In genomic region chr7:16294346-16294745, GRCm38 (mm10) we compare ENCODE assay signal across 8 mouse cellular contexts. TPM values are rescaled to one million over a fixed set of nuclear protein-coding genes. Genes with fewer than 3 reads are reported as not detected.
DNase-seq lines count a peak whose midpoint lies in the region; ATAC-seq lines count a peak whose summit lies in the region.

No protein-coding gene starts in this region.

- peak overlapping the region; percentile 55; the same call in 1 of the 2 replicates for H3K9ac ChIP-seq in heart, embryonic 11.5 days (ENCODE audit: low read depth, low read length)

- peaks cover 10% of the 10 kb centered on the region for H3K4me1 ChIP-seq in heart, embryonic 11.5 days (ENCODE audit: control insufficient read depth, insufficient read depth, low read length)

- H3K4me2 ChIP-seq in heart, embryonic 11.5 days = peak overlapping the region; percentile 93

- 25% methylated on average over 4 of the region's 4 CpGs for WGBS in heart, embryonic 11.5 days (ENCODE audit: insufficient replicate concordance)

- no peak for ATAC-seq in heart, embryonic 11.5 days (replicated peaks; ENCODE audit: insufficient number of reproducible peaks, low FRiP score, low TSS enrichment)
- peak; percentile 66 for ATAC-seq in megakaryocyte-erythroid progenitor cell, adult 5-6 weeks (replicated peaks; ENCODE audit: low FRiP score, low TSS enrichment, poor library complexity, severe bottlenecking)

- no peaks in the 10 kb centered on the region for H3K36me3 ChIP-seq in heart, embryonic 11.5 days (ENCODE audit: control insufficient read depth, insufficient read depth, low read length)

- DNase-seq in heart, adult 11 months = peak; percentile 88
- DNase-seq in heart, postnatal 36 days = no peak
- DNase-seq in cerebellum, adult 9-11 months = peak; percentile 62
- peak; percentile 36 to 65 for DNase-seq in kidney, postnatal 36 days
- DNase-seq in adrenal gland, adult 2 months = no peak
- DNase-seq in layer of hippocampus, adult 8-10 months (ENCODE audit: low spot score in 2 of 2) = no peak

- H3K27ac ChIP-seq in heart, embryonic 11.5 days (ENCODE audit: low read depth, low read length) = peak overlapping the region; percentile 93

- no peaks in the 10 kb centered on the region for H3K9me3 ChIP-seq in heart, embryonic 11.5 days (replicated peaks; ENCODE audit: control insufficient read depth, low read length)

- peak overlapping the region; percentile 43; the same call in 1 of the 2 replicates for H3K4me3 ChIP-seq in heart, embryonic 11.5 days (ENCODE audit: low read depth, low read length)

- H3K27me3 ChIP-seq in heart, embryonic 11.5 days (ENCODE audit: control insufficient read depth, insufficient read depth, low read length) = no peaks in the 10 kb centered on the region

- intact Hi-C loops in heart, postnatal 36 days (cut with DNase I) = loop anchor here (1.0 to 10.0 kb wide), 5 partner anchors 20 to 318 kb away; partner anchors contain the start of genes Arhgap35 and Tmem160

RNA-seq across cellular contexts. Expression of gene Ccdc9, which starts 7.8 kb away (rescaled TPM):
- total RNA-seq in heart, postnatal 36 days (2021) = 10 to 100 TPM; 34.6 to 36.9 TPM
- 11.3 and 16.4 TPM in 2 replicates for polyA plus RNA-seq in heart, embryonic 11.5 days (2014; fragmentation: Nextera tagmentation; extraction: Ambion mirVana)
- total RNA-seq in megakaryocyte-erythroid progenitor cell, adult 5-6 weeks (2014; fragmentation: Nextera tagmentation) = 57.1 and 65.7 TPM in 2 replicates
- 106 and 110 TPM in 2 replicates for total RNA-seq in megakaryocyte-erythroid progenitor cell, adult 5-6 weeks (2017)
- total RNA-seq in adrenal gland, adult 2 months (2021) = 10 to 100 TPM; 53.9 to 61.2 TPM
- polyA plus RNA-seq in adrenal gland, adult 2 months (2012; rRNA removed) = 17.4 and 19.8 TPM in 2 replicates
- total RNA-seq in layer of hippocampus, adult 8-10 months (2022) = 10 to 100 TPM; 72.6 to 88.3 (median 86.3) TPM

RNA-seq across cellular contexts. Expression of gene Bbc3, which starts 13.8 kb away (rescaled TPM):
- total RNA-seq in heart, postnatal 36 days (2021) = 1 to 10 TPM; 3.1 to 5.0 TPM
- 3.7 and 6.0 TPM in 2 replicates for polyA plus RNA-seq in heart, embryonic 11.5 days (2014; fragmentation: Nextera tagmentation; extraction: Ambion mirVana)
- 1.8 and 2.9 TPM in 2 replicates for total RNA-seq in megakaryocyte-erythroid progenitor cell, adult 5-6 weeks (2014; fragmentation: Nextera tagmentation)
- 3.1 and 4.4 TPM in 2 replicates for total RNA-seq in megakaryocyte-erythroid progenitor cell, adult 5-6 weeks (2017)
- 1 to 10 TPM; 3.3 to 9.1 TPM for total RNA-seq in adrenal gland, adult 2 months (2021)
- 62.4 and 114 TPM in 2 replicates for polyA plus RNA-seq in adrenal gland, adult 2 months (2012; rRNA removed)
- 10 to 100 TPM in 3 of 4 experiments, 1 to 10 TPM in 1; 8.9 to 14.4 (median 10.9) TPM for total RNA-seq in layer of hippocampus, adult 8-10 months (2022)

RNA-seq across cellular contexts. Expression of gene Inafm1, which starts 20.9 kb away (rescaled TPM):
- total RNA-seq in heart, postnatal 36 days (2021) = 10 to 100 TPM; 17.0 to 17.8 TPM
- polyA plus RNA-seq in heart, embryonic 11.5 days (2014; fragmentation: Nextera tagmentation; extraction: Ambion mirVana) = 6.6 and 6.7 TPM in 2 replicates
- 23.3 and 28.3 TPM in 2 replicates for total RNA-seq in megakaryocyte-erythroid progenitor cell, adult 5-6 weeks (2014; fragmentation: Nextera tagmentation)
- 14.8 and 18.4 TPM in 2 replicates for total RNA-seq in megakaryocyte-erythroid progenitor cell, adult 5-6 weeks (2017)
- 10 to 100 TPM; 13.3 to 22.9 TPM for total RNA-seq in adrenal gland, adult 2 months (2021)
- 160 and 217 TPM in 2 replicates for polyA plus RNA-seq in adrenal gland, adult 2 months (2012; rRNA removed)
- 10 to 100 TPM; 30.9 to 39.3 (median 33.1) TPM for total RNA-seq in layer of hippocampus, adult 8-10 months (2022)

RNA-seq across cellular contexts. Expression of gene C5ar1, which starts 35.0 kb away (rescaled TPM):
- total RNA-seq in heart, postnatal 36 days (2021) = 1 to 10 TPM; 6.4 to 7.8 TPM
- 0.74 and 1.5 TPM in 2 replicates for polyA plus RNA-seq in heart, embryonic 11.5 days (2014; fragmentation: Nextera tagmentation; extraction: Ambion mirVana)
- total RNA-seq in megakaryocyte-erythroid progenitor cell, adult 5-6 weeks (2014; fragmentation: Nextera tagmentation) = 0.22 TPM in 1 of 2 replicates, not detected in the other
- 0.23 TPM in 1 of 2 replicates, not detected in the other for total RNA-seq in megakaryocyte-erythroid progenitor cell, adult 5-6 weeks (2017)
- total RNA-seq in adrenal gland, adult 2 months (2021) = 10 to 100 TPM in 1 of 2 experiments, 1 to 10 TPM in 1; 5.7 to 10.4 TPM
- polyA plus RNA-seq in adrenal gland, adult 2 months (2012; rRNA removed) = 7.1 and 9.0 TPM in 2 replicates
- total RNA-seq in layer of hippocampus, adult 8-10 months (2022) = 1 to 10 TPM in 3 of 4 experiments, under 1 TPM in 1; 0.61 to 5.4 (median 3.0) TPM

RNA-seq across cellular contexts. Expression of gene C5ar2, which starts 50.4 kb away (rescaled TPM):
- total RNA-seq in heart, postnatal 36 days (2021) = 1 to 10 TPM; 1.2 to 1.7 TPM
- polyA plus RNA-seq in heart, embryonic 11.5 days (2014; fragmentation: Nextera tagmentation; extraction: Ambion mirVana) = 0.21 and 0.34 TPM in 2 replicates
- total RNA-seq in megakaryocyte-erythroid progenitor cell, adult 5-6 weeks (2014; fragmentation: Nextera tagmentation) = 3.2 and 4.5 TPM in 2 replicates
- 3.5 and 4.0 TPM in 2 replicates for total RNA-seq in megakaryocyte-erythroid progenitor cell, adult 5-6 weeks (2017)
- total RNA-seq in adrenal gland, adult 2 months (2021) = under 1 TPM; 0.52 to 0.59 TPM
- 0.43 and 0.71 TPM in 2 replicates for polyA plus RNA-seq in adrenal gland, adult 2 months (2012; rRNA removed)
- 1 to 10 TPM in 2 of 4 experiments, under 1 TPM in 2; 0.54 to 1.7 (median 1.1) TPM for total RNA-seq in layer of hippocampus, adult 8-10 months (2022)

Comparison
In these comparisons a context has a peak if more than half of its experiments do, and no peak if none do; other contexts are left out.
1. DNase-seq: peak in heart, adult 11 months (single experiment), cerebellum, adult 9-11 months (single experiment) and kidney, postnatal 36 days (2 of 2); none in heart, postnatal 36 days (0 of 2), adrenal gland, adult 2 months (single experiment) and layer of hippocampus, adult 8-10 months (0 of 2).